Mouse (Mus musculus) testis, adult 2 months (tissue): ENCODE data around the gene Ibsp. TPM values are rescaled to one million over a fixed set of nuclear protein-coding genes. Genes with fewer than 3 reads are reported as not detected.

ENCODE experiments used
- H3K27ac ChIP-seq: fragments of 200-500 bp; 2 replicates; pipeline ENCODE4 v1.5.1; 2012; ENCODE audit warnings: low read depth, low read length; ENCODE audit not compliant: control insufficient read depth, insufficient read depth
- H3K27me3 ChIP-seq: fragments of 200-500 bp; 2 replicates; pipeline ENCODE4 v1.6.1; 2012; ENCODE audit warnings: mild to moderate bottlenecking, low read length, moderate library complexity; ENCODE audit not compliant: control insufficient read depth, insufficient read depth
- H3K36me3 ChIP-seq: fragments of 200-500 bp; 2 replicates; pipeline ENCODE4 v1.6.1; 2012; ENCODE audit warnings: mild to moderate bottlenecking, low read length; ENCODE audit not compliant: control insufficient read depth, insufficient read depth
- H3K4me1 ChIP-seq: fragments of 200-500 bp; 2 replicates; pipeline ENCODE4 v1.6.1; 2012; ENCODE audit warnings: low read length; ENCODE audit not compliant: control insufficient read depth, insufficient read depth
- H3K4me3 ChIP-seq: fragments of 200-500 bp; 2 replicates; pipeline ENCODE4 v1.5.1; 2012; ENCODE audit warnings: low read depth, mild to moderate bottlenecking, low read length, moderate library complexity, mixed read lengths; ENCODE audit not compliant: control insufficient read depth
- CTCF ChIP-seq: fragments of 200-500 bp; IDR thresholded peaks from 2 replicates; pipeline ENCODE4 v1.5.1; 2012; ENCODE audit warnings: low read depth, mild to moderate bottlenecking, inconsistent platforms, low read length, moderate library complexity; ENCODE audit not compliant: control insufficient read depth, insufficient read depth, insufficient replicate concordance
- POLR2A ChIP-seq: fragments of 200-500 bp; IDR thresholded peaks from 2 replicates; pipeline ENCODE4 v1.6.1; 2012; ENCODE audit warnings: low read depth, mild to moderate bottlenecking, inconsistent platforms, low read length, moderate library complexity; ENCODE audit not compliant: control insufficient read depth
- polyA plus RNA-seq: library from polyadenylated mRNA; depleted of rRNA; stranded (reverse); fragments of >200 nt; gene quantifications from 2 replicates; pipeline ENCODE4 v1.2.3, GENCODE M21; 2012; rRNA removed

Gene Ibsp
- 0.14 TPM in 1 of 2 replicates, not detected in the other for polyA plus RNA-seq

- H3K36me3 ChIP-seq: no peaks in the 10 kb centered on the region
- no peaks in the 10 kb centered on the region for H3K4me1 ChIP-seq
- no peak within 1 kb of the TSS for H3K4me3 ChIP-seq
- H3K27ac ChIP-seq: no peak within 1 kb of the TSS
- no peak for TF ChIP-seq CTCF
- TF ChIP-seq POLR2A: no peak
- H3K27me3 ChIP-seq: no peaks in the 10 kb centered on the region
Observed at GRCm38 (mm10) chr5:104298994-104299393, at the start of gene Ibsp. Gene Ibsp, plus strand, starts transcription at chr5:104299171.

DNA sequence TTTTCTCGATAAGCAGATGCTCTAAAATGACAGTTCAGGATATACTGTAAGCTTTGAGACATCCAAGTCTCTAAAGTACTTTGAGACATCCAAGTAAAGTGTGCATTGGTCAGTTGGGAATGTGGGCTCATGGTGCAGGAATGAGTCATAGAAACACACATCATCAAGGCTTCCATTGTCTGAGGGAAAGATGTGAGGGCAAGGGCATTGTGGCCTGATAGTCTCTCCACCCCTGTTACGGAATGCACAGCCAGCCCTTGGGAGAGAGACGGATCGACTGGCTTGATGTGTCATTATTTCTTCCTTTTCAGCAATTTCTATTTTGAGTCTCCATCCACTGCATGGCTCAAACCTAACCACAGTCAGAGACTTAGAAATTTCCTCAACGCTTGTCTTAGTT is 47.2 kb upstream of the Ibsp start:
- no peak overlapping the region for H3K27ac ChIP-seq
- H3K27me3 ChIP-seq: no peaks in the 10 kb centered on the region
- no peaks in the 10 kb centered on the region for H3K36me3 ChIP-seq
- TF ChIP-seq POLR2A (no peak), CTCF (no peak)
- no peaks in the 10 kb centered on the region for H3K4me1 ChIP-seq
- no peak overlapping the region for H3K4me3 ChIP-seq

DNA sequence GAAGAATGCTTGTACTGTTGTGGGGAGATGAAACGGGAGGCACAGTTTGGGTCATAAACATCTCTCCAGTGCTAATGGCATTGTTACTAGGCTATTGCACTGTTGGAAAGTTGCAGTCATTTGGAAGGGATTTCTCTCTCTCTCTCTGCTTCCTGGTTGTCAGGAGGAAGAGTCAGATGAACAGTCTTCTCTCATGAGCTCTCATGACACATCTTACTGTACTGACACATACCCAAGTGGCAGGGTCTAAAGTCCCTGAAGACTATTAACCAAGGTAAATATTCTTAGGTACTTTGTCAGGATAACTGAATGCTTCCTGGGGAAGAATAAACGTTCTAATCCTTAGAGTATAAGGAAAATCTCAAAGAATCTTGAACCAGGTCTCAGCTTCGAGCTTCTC is 42.4 kb upstream of the Ibsp start:
- H3K4me1 ChIP-seq: no peaks in the 10 kb centered on the region
- H3K27me3 ChIP-seq: no peaks in the 10 kb centered on the region
- no peak overlapping the region for H3K4me3 ChIP-seq
- TF ChIP-seq CTCF: no peak
- no peak for TF ChIP-seq POLR2A
- no peaks in the 10 kb centered on the region for H3K36me3 ChIP-seq
- H3K27ac ChIP-seq: no peak overlapping the region

DNA sequence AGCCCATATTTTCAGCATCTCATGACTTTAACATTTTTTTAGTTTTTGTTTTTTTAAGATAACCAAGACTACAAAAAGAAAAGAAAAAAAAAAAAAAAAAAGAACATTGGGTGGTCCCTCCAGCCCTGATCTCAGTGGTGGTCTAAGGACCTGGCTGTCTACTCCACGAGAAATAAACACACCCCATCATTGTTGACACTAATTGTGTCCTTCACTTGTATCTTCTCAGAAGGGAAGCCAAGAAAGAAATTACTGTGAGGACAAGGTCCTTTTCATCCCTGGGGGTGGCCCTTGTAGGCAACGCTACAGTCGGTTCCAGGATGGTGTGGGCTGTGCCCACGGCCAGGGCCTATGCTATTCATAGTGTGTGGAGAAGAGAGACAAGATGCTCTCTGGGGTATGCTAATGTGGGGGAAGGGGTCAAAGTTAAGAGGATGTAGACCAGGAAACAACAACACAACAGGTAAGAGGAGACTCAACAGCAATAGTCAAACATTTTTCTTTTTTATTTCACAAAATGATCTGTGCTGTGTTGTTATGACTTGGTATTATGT is 37.0 kb upstream of the Ibsp start:
- H3K4me1 ChIP-seq: no peaks in the 10 kb centered on the region
- no peaks in the 10 kb centered on the region for H3K36me3 ChIP-seq
- no peaks in the 10 kb centered on the region for H3K27me3 ChIP-seq
- TF ChIP-seq POLR2A (no peak), CTCF (no peak)
- H3K27ac ChIP-seq: no peak overlapping the region
- no peak overlapping the region for H3K4me3 ChIP-seq

GRCm38 (mm10) chr5:104263014-104263776 is 35.8 kb upstream of the Ibsp start:
- Histone ChIP-seq H3K27ac (no peak overlapping the region), H3K4me3 (no peak overlapping the region)
- no peak for TF ChIP-seq POLR2A
- no peak for TF ChIP-seq CTCF

DNA sequence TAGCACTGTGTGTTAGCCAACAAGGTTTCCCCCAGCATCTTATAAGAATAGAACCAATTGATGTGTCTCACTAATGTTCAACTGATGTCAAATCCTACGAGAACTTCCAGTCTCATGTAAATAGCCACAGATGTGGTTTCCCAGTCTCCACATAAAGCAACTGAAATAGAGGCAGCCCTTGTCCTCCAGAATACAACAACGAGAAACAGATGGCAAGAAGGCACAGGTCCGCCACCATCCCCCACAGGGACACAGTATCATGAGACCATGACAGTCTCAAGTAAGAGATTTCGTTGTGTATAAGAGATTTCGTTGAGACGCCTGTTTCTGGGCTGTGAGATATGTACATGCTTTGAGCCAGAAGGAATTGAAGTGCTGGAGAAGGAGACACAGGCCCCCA is 4.8 kb upstream of the Ibsp start:
- Histone ChIP-seq H3K27me3 (no peaks in the 10 kb centered on the region), H3K27ac (no peak overlapping the region), H3K4me1 (peaks cover 6% of the 10 kb centered on the region), H3K36me3 (no peaks in the 10 kb centered on the region), H3K4me3 (no peak overlapping the region)
- no peak for TF ChIP-seq POLR2A
- no peak for TF ChIP-seq CTCF

More at GRCm38 (mm10) chr5:104263014-104263776, 35.8 kb upstream of the Ibsp start:
- Histone ChIP-seq H3K27me3 (no peaks in the 10 kb centered on the region), H3K4me1 (no peaks in the 10 kb centered on the region), H3K36me3 (no peaks in the 10 kb centered on the region)

DNA sequence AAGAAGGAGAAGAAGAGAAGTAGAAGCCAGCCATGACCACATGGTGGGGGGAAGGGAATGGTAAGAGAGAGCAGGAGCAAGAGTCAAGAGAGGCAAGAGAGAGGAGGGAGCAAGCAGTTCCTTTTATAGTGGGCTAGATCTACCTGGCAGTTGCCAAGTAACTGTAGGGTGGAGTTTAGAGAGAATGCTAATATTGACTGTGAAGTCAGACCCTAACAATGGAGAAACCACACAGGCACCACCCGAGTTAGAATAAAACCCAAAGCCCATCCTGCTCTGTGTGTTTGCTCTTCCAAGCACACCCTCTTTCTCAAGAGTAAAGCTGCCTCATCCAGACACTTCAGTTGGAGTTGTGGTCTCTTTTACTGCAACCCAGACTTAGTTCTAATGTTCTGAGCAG is 15.1 kb downstream of the Ibsp start:
- peaks cover 4% of the 10 kb centered on the region for H3K4me1 ChIP-seq
- no peaks in the 10 kb centered on the region for H3K36me3 ChIP-seq
- TF ChIP-seq CTCF (no peak), POLR2A (no peak)
- H3K4me3 ChIP-seq: no peak overlapping the region
- H3K27me3 ChIP-seq: no peaks in the 10 kb centered on the region
- no peak overlapping the region for H3K27ac ChIP-seq
